Mouse (Mus musculus): ENCODE measurements around the gene S100a6.

The S100a6 gene

DNA sequence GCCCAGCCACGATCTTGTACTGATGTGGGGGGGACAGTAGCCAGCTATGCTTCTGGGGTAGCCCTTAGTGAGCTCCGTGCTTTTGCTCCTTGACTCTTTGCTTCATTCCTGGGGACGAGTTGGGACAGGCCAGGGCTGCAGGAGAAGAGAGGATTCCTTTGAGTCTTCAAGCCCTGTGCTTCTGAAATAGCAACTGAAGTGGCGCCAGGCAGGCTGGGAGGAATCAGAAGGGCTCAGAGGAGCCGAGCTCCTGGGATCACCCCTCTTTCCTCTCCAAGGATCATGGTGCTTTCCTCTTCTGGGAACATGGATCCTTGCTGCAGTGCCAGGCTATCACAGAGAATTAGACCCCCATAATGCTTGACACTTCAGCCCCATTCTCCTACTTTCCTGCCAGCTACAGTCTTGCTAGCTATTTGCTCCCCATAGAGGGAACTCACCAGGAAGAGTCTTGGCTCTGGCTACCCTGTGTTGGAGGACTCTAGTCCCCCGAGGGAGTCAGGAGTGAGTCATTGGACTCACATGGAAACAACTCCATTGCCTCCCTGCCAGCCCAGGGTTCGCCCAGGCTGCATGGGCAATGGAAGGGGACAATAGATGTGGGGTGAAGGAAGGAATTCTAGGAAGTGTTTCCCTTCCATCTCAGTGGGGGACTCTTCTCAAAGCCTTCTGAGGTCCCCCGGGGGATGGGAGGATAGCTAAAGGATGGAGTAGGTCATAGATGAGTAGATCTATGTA, 12.1 kb upstream of the S100a6 start:
- no peak for DNase-seq (ENCODE audit: extremely low spot score, low spot score)

DNA sequence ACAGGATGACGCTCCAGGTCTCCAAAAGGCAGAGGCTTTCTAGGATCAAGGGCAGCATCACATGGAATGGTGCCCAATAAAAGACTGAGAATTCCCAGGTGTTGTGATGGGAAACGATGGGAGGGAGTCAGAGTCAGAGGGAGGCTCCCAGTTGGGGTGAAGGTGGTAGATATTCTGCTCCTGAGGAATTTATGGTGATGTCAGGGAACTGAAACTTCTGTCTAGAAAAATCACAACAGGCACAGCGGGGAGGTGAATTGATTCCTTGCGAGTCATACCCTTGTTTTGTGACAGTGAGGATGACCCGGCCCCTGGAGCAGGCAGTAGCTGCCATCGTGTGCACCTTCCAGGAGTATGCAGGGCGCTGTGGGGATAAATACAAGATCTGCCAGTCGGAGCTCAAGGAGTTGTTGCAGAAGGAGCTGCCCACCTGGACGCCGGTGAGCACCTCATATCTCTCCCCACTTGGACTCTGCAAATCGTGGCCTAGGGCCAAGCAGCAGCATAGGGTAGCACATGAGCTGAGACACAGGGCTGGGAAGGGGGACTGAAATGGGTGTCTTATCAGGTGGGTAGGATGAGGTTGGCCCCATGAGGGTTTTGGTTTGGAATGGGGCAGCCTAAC, 11.1 kb upstream of the S100a6 start, which contains the start of gene Gm42674:
Gene Gm42674 (plus strand): TSS at position 419 of the 625 bp plus-strand sequence.
- DNase-seq (ENCODE audit: extremely low spot score, low spot score) = no peak

DNA sequence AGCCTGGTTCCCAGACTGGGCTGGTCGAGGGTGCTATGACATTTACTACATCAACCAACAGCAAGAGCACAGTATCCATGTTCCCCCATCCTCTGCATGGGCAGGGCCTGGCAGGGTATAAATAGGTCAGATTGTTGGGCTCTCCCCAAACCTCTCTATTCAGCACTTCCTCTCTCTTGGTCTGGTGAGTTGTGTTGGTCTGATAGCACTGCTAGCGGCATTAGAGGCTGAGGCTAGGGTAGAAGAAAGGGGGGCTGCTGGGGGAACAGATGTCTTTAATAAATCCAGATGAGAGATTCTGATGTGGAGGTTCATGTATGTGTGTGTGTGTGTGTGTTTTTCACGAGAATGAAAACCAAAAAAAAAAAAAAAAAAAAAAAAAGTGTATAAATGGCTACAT, 9.1 kb upstream of the S100a6 start, which contains the start of gene S100a4:
Gene S100a4 (plus strand): TSS at position 149 of the 400 bp plus-strand sequence.
- no peak for DNase-seq (ENCODE audit: extremely low spot score, low spot score)

DNA sequence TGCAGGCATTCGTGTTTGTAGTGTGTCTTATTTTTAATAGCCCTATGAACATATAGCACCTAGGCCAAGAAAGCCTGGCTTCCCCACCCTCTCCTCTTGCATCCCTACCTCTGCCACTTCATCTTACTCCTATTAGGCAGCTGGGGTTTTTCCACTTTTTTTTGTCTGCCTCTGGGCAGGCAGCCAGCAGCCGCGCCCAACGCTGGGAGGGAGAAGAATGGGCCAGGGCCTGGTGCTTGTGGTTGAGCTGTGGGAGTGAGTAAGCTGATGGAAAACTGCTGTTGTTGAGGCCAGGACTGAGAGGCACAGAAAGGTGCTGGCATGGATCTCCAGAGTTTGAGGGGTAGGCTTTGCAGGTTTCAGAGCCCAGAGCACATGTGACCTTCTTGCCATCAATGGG, 8.3 kb upstream of the S100a6 start:
- DNase-seq (ENCODE audit: extremely low spot score, low spot score) = no peak

DNA sequence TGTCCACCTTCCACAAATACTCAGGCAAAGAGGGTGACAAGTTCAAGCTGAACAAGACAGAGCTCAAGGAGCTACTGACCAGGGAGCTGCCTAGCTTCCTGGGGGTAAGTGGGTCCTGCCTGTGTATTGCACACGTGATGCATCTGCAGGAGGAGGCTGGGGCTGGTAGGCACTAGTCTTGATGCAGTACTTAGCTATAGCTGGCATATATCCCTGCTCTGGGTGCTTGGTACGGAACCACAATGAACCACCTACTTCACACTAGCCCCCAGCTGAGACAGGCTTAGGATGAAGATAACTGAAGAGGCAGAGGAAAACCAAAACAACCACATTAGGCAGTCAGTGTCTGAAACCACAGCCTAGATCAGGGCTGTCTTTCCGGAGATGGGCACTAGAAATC, 7.6 kb upstream of the S100a6 start:
- DNase-seq (ENCODE audit: extremely low spot score, low spot score) = no peak

DNA sequence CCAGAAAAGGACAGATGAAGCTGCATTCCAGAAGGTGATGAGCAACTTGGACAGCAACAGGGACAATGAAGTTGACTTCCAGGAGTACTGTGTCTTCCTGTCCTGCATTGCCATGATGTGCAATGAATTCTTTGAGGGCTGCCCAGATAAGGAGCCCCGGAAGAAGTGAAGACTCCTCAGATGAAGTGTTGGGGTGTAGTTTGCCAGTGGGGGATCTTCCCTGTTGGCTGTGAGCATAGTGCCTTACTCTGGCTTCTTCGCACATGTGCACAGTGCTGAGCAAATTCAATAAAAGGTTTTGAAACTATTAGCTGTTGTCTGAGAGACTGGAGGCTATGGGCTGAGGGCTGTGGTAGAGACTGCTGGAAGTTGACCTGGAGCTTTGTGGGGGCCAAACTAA, 6.9 kb upstream of the S100a6 start:
- DNase-seq (ENCODE audit: extremely low spot score, low spot score) = no peak

DNA sequence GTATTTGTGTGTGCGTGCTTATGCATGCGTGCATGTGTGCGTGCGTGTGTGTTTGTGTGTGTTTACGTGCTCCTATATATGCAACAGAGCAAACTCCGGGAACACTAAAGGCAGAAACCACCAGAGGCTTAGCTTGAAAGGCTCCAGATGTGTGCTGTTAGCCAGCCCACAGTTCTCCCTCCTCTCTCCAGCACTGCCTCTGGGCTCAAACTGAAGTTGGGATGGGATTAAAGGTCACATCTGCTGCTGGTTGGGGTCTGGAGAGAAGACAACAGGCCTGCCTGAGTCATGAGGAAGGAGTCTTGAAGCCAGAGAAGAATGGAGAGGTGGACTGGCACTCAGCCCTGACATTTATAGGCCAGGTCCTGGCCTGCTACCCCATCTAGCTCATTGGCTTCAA, 6.5 kb upstream of the S100a6 start:
- DNase-seq (ENCODE audit: extremely low spot score, low spot score) = peak; percentile 42

DNA sequence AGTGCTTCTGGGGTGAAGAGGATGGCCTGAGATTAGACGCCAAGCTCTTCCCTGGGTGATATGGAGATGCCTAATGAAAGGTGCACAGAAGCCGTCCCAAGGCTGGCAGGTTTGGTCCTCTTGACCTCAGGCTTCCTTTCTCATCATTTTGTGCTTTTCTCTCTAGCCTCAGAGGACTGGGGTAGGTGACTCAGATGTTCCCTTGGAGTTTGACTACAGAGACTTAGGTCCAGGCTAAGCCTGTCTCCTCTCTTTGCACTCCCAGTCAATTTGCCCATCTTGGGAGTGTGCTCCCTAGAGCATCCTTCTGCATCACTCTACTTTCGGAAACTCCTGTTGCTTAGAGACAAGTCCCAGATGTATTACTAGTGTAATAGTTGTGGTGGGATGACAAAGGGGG, 5.3 kb upstream of the S100a6 start:
- DNase-seq (ENCODE audit: extremely low spot score, low spot score) = no peak

DNA sequence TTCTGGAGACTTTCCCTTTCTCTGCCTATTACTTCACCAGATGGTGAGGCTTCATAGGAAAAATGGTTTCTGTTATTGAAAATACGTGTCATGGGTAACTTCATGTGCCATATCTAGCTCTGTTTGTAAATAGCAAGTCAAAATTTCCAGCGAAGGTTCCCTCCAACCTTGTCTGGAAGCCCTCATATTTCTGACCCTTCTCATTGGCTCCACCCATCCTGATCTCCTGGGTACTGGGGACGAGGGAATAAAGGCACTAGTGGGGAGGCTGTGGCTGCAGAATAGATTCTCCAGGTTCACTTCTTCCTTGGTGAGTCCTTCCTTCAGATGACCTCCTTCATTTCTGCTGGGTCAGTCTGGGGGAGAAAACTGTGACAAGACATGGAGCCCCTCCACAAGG, 4.5 kb upstream of the S100a6 start, which contains the start of gene S100a5:
Gene S100a5 (plus strand): TSS at position 301 of the 400 bp plus-strand sequence.
- DNase-seq (ENCODE audit: extremely low spot score, low spot score) = no peak

DNA sequence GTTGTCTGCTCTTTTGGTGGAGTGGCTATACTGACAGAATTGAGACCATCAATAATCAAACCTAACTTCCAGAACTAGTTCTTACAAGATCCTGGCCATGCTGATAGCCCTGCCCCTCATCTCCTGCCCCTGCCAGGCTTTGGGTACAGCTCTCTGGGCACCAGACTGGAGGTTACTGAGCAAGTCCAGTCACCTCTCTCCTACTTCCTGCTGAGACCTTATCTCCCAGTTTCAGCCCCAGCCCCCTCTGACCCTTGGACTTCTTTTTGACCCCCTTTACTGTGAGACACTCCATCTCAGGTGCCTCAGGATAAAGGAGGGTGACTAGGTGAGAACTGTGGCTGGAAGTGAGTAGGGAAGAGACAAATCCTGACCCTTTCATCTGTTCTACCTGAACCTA, 3.6 kb upstream of the S100a6 start:
- DNase-seq (ENCODE audit: extremely low spot score, low spot score) = no peak

DNA sequence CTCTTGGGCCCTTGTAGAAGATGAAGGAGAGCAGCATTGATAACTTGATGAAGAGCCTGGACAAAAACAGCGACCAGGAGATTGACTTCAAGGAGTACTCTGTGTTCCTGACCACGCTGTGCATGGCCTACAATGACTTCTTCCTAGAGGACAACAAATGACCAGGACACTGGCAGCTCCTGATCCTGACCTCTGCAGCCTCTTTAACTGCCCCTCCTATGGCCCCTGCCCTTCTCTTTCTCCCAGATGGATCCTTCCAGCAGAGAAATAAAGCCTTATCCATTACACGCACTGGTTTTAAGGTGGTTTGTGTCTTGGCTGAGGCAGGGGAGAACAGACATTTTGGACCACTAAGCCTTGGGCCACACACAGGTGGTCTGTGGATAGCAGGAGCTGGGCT, 1.2 kb upstream of the S100a6 start:
- DNase-seq (ENCODE audit: extremely low spot score, low spot score) = no peak

DNA sequence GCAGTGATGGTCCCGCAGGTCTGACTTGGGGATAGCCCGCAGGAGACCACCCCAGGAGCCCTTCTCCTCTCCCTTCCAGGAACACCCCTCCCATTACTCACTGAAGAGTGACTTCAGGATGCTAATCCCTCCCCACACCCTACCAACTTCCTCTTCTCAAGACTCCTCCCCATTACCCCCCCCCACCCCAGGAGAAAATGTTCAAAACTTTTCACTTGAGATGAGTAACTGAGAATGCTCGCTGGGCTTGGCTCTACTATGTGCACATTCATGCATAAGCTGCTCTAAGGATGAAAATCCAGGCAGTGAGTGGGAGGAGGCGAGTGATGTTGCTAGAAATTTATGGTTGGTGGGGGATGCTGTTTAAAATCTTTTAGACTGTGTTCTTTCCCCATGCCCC, 621 bp upstream of the S100a6 start:
- no peak for DNase-seq (ENCODE audit: extremely low spot score, low spot score)

DNA sequence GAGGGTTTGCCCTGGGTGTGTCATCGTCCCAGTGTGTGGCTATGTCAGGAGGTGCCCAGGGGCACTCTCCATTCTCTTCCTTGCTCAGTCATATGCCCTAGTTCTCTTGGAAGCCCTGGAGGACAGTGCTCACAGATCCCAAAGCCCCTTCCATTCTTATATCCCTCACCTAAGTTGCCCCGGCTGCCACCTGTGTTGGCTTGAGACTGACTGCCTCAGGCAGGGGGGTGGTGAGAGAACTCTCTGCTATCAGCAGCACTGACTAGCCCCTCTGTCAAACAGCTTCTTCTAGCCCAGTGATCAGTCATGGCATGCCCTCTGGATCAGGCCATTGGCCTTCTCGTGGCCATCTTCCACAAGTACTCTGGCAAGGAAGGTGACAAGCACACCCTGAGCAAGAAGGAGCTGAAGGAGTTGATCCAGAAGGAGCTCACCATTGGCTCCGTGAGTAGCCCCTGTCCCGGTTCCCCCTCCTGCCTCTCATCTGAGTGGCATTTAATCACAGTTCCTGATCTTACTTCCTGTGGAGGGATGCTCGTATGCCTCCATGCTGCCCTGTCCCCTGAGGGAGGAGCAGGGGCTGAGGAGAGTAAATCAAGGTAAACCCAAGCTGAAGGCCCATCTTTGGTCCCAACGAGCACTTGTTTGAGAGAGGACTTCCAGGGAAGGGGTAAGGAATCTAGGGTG, 922 bp downstream of the S100a6 start:
- no peak for DNase-seq (ENCODE audit: extremely low spot score, low spot score)

DNA sequence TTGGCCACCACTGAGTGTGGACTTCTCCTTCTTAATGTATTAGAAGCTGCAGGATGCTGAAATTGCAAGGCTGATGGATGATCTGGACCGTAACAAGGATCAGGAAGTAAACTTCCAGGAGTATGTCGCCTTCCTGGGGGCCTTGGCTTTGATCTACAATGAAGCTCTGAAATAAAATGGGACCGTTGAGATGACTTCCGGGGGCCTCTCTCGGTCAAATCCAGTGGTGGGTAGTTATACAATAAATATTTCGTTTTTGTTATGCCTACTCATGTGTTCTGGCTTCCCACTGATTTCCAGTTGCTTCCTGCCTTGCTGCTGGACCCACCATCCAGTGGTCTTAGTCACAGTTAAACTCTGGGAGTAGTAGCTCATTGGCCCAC, 1.5 kb downstream of the S100a6 start:
- no peak for DNase-seq (ENCODE audit: extremely low spot score, low spot score)

DNA sequence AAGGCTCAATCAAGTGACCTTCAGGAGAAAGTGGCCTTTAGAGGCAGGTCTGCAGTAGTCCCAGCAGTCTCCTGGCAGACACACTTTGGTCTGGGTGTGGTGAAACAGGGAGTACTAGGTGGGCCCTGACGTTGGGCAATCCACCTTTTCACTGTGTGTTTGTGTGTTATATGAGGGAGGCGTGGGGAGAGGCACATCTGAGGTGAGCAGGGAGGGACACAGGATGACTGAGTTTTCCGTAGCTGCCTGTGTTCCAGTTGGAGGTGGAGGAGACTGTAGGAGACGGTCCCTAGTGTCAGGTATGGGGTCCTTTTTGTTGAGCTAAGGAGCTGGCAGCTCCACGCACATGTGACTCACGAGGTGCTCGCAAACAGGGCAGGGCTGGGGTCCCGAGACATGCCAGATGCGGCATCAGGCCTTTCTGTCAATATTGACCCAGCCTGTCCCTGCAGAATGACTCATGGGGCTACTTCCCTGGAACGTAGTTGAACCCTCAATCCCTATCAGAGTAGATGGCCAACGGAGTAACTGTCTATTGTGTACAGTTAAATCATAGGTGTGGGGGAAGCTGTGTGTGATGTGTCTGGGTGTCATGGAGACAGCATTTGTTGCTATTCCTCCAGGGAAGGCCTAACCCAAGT, 2.0 kb downstream of the S100a6 start:
- DNase-seq (ENCODE audit: extremely low spot score, low spot score) = no peak

DNA sequence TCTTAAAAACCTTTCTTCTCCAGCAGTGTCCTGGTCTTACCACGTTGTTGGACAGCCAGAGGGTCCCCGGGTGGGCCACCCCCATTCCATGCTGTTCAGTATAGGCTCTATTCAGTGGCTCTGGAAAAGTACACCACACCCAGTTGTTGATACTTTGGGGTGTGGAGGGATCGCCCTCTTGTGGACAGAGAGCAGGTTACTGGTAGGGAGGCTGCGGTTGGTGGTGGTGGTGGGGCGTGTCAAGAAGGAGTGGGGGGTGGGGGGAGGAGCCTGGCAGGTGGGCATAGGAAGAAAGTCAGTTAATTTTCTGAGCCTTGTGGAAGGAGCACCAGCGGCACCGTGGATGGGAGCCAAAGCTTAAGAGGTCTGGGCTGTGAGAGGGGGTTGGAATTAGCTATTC, 2.7 kb downstream of the S100a6 start:
- DNase-seq (ENCODE audit: extremely low spot score, low spot score) = peak; percentile 47

DNA sequence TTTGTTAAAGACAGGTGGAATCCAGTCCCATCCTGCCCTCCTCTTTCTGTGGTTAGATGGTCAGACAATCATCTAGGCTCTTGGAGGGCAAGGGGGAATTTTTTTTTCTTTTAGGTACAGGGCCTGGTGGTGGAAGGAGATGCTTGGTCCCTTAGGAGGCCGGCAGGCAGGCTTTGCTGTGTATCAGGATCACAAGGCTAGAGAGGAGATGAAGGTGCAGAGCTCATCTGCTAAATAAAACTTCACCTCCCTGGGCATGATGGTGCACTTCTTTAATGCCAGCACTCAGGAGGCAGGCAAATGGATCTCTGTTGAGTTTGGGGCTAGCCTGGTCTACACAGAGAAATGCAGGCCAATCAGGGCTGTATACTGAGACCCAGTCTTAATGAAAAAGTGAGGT, 3.2 kb downstream of the S100a6 start:
- DNase-seq (ENCODE audit: extremely low spot score, low spot score) = no peak

DNA sequence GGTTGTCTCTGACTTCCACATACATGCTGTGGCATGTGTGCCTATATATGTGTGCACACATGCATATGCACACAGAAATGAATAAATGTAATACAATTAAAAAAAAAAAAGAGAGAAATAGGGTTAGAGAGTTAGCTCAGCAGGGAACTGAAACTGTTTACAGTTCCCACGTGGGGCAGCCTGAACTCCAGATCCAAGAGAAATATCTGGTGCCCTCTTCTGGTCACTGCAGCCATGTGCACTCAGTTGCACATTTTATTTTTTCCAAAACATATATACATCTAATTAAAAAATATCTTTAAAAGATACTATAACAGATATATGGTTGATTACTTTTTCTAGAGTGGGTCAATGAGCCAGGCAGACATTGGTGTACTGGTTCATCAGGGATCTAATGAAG, 4.9 kb downstream of the S100a6 start:
- DNase-seq (ENCODE audit: extremely low spot score, low spot score) = no peak

DNA sequence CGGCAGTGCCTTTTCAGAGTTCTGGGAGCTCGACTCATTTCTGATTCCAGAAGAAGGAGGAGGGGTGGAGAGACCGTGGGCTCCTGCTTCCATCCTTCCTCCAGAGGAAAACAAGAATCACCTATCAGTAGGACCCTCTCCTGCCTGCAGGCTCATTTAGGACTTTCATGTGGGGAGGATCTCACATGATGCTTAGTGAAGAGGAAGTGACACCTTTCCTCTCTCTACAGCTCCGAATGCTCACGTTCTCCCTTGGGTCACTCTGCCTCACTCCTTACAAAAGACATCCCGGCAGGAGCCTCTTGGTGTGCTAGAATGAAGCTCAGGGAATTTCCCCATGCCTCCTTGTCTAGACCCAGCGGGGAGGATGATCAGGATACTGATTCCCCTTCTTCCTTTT, 8.9 kb downstream of the S100a6 start:
- no peak for DNase-seq (ENCODE audit: extremely low spot score, low spot score)

DNA sequence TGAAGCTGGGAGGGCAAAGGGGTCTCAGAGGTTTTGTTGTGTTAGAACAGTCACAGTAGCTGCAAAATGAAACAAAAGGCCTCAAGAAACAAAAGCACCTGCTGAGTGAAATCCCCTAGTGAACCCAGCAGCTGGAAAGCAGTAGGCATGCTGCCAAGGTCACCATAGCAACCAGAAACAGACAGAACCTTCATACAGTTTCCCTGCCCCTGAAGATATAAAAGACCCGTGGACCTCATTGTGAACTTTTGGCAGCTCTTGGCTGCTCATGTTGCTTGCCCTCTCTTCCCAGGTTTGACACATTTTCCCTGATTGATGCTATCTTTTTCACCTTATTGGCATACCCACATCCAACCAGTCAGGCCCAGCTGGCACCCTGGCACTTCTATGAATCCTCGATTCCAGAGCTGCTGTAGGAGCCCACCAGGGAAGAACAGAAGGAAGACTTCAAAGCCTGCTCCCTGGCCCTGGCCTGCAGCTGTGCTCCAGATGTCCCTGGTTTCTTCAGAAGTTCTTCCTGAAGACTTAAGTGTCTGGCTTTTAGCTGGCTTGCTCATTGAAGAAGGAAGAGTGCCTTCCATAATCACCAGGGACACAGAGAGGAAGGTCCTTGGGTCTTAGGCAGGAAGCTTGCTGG, 10.9 kb downstream of the S100a6 start:
- DNase-seq (ENCODE audit: extremely low spot score, low spot score) = no peak

DNA sequence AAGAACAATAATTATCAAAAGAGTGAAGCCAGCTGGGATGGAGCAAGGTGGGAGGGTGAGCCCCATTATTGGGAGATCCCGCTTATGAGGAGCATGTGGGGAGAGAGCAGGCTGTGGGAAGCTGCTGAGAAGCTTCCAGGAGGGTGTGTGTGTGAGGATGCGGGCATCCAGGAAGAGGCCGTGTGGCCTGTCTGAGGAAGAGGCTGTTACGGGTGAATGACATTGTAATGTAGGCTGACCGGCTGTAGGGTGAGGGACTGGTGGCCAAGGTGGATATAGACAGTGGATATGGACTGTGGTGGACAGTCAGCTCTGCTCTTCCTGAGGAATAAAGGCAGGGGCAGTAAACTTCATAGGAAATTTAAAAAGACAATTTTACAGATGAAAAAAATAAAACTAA, 12.8 kb downstream of the S100a6 start:
- DNase-seq (ENCODE audit: extremely low spot score, low spot score) = no peak
